Mouse (Mus musculus) lung, adult 2 months (tissue): ENCODE data around the gene Wfdc8.

Experiments
- CTCF ChIP-seq: fragments of 200-500 bp; IDR thresholded peaks from 2 replicates; pipeline ENCODE4 v1.5.1; 2011; ENCODE audit warnings: mild to moderate bottlenecking, low read length, control low read depth; ENCODE audit not compliant: insufficient read depth
- POLR2A ChIP-seq: fragments of 200-500 bp; IDR thresholded peaks from 2 replicates; pipeline ENCODE4 v1.6.1; 2011; ENCODE audit warnings: low read depth, mild to moderate bottlenecking, control low read depth, low read length, borderline replicate concordance; ENCODE audit errors: extremely low read depth

GRCm38 (mm10) chr2:164562391-164563188 lies 50.8 kb downstream of the Wfdc8 start, which contains the start of gene Wfdc2:
- TF ChIP-seq CTCF (no peak), POLR2A (peak; percentile 90)
